Mouse (Mus musculus) testis, adult 2 months (tissue): ENCODE data around the gene Arid5b. TPM values are rescaled to one million over a fixed set of nuclear protein-coding genes. Genes with fewer than 3 reads are reported as not detected.

Experiments
- H3K27ac ChIP-seq: fragments of 200-500 bp; 2 replicates; pipeline ENCODE4 v1.5.1; 2012; ENCODE audit warnings: low read depth, low read length; ENCODE audit not compliant: control insufficient read depth, insufficient read depth
- H3K27me3 ChIP-seq: fragments of 200-500 bp; 2 replicates; pipeline ENCODE4 v1.6.1; 2012; ENCODE audit warnings: mild to moderate bottlenecking, low read length, moderate library complexity; ENCODE audit not compliant: control insufficient read depth, insufficient read depth
- H3K36me3 ChIP-seq: fragments of 200-500 bp; 2 replicates; pipeline ENCODE4 v1.6.1; 2012; ENCODE audit warnings: mild to moderate bottlenecking, low read length; ENCODE audit not compliant: control insufficient read depth, insufficient read depth
- H3K4me1 ChIP-seq: fragments of 200-500 bp; 2 replicates; pipeline ENCODE4 v1.6.1; 2012; ENCODE audit warnings: low read length; ENCODE audit not compliant: control insufficient read depth, insufficient read depth
- H3K4me3 ChIP-seq: fragments of 200-500 bp; 2 replicates; pipeline ENCODE4 v1.5.1; 2012; ENCODE audit warnings: low read depth, mild to moderate bottlenecking, low read length, moderate library complexity, mixed read lengths; ENCODE audit not compliant: control insufficient read depth
- CTCF ChIP-seq: fragments of 200-500 bp; IDR thresholded peaks from 2 replicates; pipeline ENCODE4 v1.5.1; 2012; ENCODE audit warnings: low read depth, mild to moderate bottlenecking, inconsistent platforms, low read length, moderate library complexity; ENCODE audit not compliant: control insufficient read depth, insufficient read depth, insufficient replicate concordance
- POLR2A ChIP-seq: fragments of 200-500 bp; IDR thresholded peaks from 2 replicates; pipeline ENCODE4 v1.6.1; 2012; ENCODE audit warnings: low read depth, mild to moderate bottlenecking, inconsistent platforms, low read length, moderate library complexity; ENCODE audit not compliant: control insufficient read depth
- polyA plus RNA-seq: library from polyadenylated mRNA; depleted of rRNA; stranded (reverse); fragments of >200 nt; gene quantifications from 2 replicates; pipeline ENCODE4 v1.2.3, GENCODE M21; 2012

Arid5b gene
- polyA plus RNA-seq, 1 experiment = 4.9 TPM

DNA sequence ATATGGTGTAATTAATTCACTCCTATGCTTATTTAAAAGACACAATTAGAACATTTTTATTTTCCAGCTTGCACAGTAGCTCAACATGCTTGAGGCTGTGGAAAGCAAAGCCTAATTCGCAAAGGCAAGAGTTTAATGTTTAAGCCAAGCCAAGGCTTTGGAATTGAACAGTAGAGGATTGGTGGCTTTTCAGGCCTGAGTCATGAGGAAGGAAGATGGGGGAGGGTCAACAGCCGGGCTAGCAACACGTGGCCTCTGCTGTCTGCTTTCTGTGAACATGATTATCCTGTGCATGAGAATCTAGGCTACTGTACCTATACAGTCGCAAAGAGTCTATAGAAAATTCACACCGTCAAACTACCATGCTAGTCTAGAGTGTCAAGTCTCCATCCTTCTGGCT is 9.9 kb downstream of the Arid5b start:
- TF ChIP-seq CTCF = no peak
- no peak for TF ChIP-seq POLR2A
- no peaks in the 10 kb centered on the region for H3K4me1 ChIP-seq
- no peaks in the 10 kb centered on the region for H3K27me3 ChIP-seq
- H3K36me3 ChIP-seq = no peaks in the 10 kb centered on the region
- H3K27ac ChIP-seq = no peak overlapping the region
- H3K4me3 ChIP-seq = no peak overlapping the region

DNA sequence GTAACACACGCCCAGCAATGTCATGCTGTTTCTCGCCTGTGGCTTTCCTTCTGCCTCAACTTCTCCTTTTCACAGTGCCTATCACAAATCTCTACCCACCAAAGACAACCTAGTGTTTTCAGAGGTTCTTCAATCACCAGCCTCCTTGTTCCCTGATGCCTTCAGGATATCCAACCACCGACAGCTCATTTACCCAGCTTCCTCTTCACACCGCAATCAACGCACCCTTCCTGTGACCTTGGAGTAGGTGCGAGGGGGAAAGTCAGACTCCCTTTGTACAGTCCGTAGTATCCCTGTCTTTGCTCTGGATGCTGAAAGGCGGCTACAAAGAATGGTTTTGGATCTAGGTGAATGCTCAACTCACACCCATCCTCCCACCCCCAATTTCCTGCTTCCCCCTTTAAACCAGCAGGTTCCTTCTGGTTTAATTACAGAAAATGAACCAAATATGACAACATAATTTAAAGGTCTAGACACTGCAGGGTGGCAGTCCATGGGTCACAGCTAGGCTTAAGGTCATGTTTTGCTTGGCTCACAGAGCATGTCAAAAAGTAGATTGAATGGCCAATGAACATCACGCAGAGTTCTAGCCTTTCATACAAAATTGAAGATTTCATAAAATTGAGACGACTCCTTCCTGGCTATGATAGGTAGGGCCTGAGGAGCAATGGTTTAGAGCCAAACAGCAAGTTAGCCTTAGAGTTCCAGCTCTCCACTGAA is 14.4 kb downstream of the Arid5b start:
- Histone ChIP-seq H3K4me3 (no peak overlapping the region), H3K36me3 (no peaks in the 10 kb centered on the region), H3K27ac (no peak overlapping the region), H3K27me3 (no peaks in the 10 kb centered on the region), H3K4me1 (no peaks in the 10 kb centered on the region)
- TF ChIP-seq CTCF = no peak
- no peak for TF ChIP-seq POLR2A

DNA sequence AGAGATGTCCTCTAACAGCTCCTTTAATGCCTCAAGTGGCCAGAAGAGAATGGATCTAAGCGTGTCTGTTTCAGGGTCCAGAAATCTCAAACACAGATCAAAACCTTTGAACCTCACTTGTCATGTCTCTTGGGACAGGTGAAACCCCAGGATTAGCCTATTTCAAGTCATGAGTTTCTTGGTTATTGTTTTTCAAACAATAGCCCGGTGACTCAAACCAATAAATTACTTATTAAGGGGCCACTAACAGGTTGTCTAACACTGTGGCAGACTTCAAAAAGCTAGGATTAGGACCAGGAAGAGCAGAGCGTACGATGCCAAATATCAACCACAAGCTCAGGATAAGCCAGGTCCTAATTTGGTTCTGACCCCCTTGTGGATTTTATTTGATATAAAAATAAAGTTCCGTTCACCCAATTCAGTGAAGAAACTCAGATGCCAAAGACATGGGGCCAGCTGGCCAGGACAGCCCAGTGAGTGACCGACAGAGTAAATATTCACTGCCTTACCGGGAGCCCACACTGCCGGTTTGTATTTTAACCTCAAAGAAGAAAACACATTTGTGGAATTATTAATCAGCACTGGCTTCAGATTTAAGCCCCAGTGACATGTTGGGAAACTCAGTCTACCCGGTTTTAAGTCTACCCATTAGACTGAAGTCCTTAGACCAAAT is 15.1 kb downstream of the Arid5b start:
- H3K27ac ChIP-seq = no peak overlapping the region
- no peaks in the 10 kb centered on the region for H3K4me1 ChIP-seq
- H3K27me3 ChIP-seq = no peaks in the 10 kb centered on the region
- H3K4me3 ChIP-seq = no peak overlapping the region
- no peaks in the 10 kb centered on the region for H3K36me3 ChIP-seq
- TF ChIP-seq CTCF = no peak
- no peak for TF ChIP-seq POLR2A

DNA sequence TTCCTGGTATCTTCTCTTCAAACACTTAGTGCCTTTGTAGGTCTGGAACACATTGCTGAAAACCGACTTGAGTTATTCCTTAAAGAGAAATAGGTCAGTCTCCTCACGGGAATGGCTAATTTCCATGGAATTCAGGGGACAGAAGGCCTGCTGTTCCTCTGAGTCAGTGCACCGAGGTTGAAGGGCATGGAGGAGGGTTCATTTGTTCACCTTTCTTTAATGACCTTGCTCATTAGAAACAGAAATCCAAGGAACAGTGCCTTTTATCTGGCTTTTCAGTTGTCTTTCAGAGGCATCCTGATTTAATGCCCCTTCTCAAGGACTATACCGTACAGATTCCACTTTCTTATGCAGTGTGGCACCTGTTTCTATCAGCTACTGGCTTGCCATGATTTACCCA is 18.9 kb downstream of the Arid5b start:
- no peaks in the 10 kb centered on the region for H3K36me3 ChIP-seq
- no peaks in the 10 kb centered on the region for H3K27me3 ChIP-seq
- H3K4me1 ChIP-seq = no peaks in the 10 kb centered on the region
- no peak overlapping the region for H3K4me3 ChIP-seq
- no peak overlapping the region for H3K27ac ChIP-seq
- no peak for TF ChIP-seq CTCF
- no peak for TF ChIP-seq POLR2A

DNA sequence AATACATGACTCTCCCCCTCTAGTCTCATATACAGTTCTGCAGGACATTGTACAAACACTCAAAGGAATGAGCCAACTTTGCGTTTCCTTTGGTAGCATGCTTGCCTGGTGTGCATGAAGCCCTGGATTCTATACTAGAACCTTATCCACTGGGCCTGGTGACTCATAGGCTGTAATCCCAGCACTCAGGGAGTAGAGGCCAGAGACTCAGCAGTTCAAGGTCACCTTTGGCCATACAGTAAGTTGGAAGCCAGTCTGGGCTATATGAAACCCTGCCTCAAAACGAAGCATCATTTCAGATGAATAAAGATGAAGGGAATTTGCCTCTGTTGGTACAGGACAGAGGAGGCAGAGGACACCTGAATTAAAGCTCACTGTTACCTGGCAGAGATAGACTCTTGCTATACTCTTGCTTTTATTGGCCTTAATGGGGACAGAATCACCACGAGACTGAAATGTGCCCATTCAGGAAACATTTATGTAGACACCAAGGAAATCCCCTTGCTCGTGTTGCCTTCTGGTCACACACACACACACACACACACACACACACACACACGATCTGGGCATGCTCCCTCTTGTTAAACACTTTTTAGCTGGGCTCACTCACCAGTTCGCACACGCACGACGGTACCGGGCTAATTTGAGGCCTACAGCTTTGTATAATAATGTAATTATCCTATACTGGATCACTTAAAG is 21.0 kb downstream of the Arid5b start:
- Histone ChIP-seq H3K4me3 (no peak overlapping the region), H3K27ac (no peak overlapping the region), H3K27me3 (no peaks in the 10 kb centered on the region), H3K36me3 (no peaks in the 10 kb centered on the region), H3K4me1 (no peaks in the 10 kb centered on the region)
- TF ChIP-seq CTCF (no peak), POLR2A (no peak)

DNA sequence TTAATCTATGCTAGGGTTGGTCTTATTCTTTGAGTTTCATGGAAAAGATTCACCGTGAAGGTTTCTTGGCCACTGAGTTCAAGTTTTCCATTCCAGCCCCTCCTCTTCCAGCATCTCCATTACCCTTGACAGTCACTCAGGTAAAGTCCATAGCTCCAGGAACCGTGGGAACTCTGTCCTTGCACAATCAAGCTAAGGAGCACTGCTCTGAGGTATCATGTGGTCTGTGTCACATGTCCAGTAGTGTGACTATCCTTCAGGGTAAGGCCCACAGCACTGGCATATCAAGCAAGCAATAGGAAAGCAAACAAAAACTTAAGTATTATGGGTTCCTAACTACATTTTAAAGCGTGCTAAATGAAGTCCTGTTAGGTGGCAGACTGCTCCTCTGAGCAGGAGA is 22.4 kb downstream of the Arid5b start:
- Histone ChIP-seq H3K27ac (no peak overlapping the region), H3K36me3 (no peaks in the 10 kb centered on the region), H3K4me1 (no peaks in the 10 kb centered on the region), H3K4me3 (no peak overlapping the region), H3K27me3 (no peaks in the 10 kb centered on the region)
- no peak for TF ChIP-seq POLR2A
- TF ChIP-seq CTCF = no peak

DNA sequence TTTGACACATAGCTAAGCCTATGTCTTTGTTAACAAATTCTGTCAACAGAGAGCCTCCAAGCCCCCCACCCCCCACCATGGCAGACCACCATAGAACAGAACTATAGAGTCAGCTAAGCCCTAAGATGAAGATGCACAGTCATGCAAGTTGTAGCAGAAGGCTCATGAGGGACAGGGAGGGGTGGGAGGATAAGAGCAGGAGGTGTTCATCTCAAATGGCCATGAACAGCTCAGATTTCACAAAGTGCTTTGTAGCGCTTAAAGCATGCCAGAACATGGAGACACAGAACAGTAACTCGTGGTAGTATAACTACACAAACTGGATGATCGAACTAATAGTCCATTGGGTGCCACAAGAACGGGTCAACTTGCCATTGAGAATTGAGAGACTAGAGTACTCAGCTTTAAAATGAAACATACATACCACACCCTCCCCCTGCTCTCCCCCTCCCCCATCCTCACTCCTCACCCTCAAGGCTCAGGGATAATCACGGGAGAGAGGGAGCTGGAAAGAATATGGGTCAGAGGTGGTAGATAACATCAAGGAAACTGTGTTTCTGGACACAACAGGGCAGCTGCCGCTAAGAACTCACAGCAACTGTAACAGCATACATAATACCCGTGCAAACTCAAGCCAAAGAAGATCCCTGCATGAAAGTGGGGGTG is 25.0 kb downstream of the Arid5b start:
- no peaks in the 10 kb centered on the region for H3K36me3 ChIP-seq
- H3K27ac ChIP-seq = no peak overlapping the region
- TF ChIP-seq POLR2A (no peak), CTCF (no peak)
- H3K4me3 ChIP-seq = no peak overlapping the region
- 0 out of 2 replicates have a peak, but pooled peaks cover 2% of the 10 kb centered on the region for H3K4me1 ChIP-seq
- no peaks in the 10 kb centered on the region for H3K27me3 ChIP-seq
